14 mouse cellular contexts compared by ENCODE assay signal in genomic region chr10:94620561-94620960, GRCm38 (mm10).
"Had no signal": no experiment of that assay in that cellular context is flagged by ENCODE, and none has a peak within 500 bp of the region (broad histone marks: within the 10 kb centered on the region; RNA-seq: fewer than 3 reads in every experiment).

No protein-coding gene starts in this region.

- H3K27me3 ChIP-seq: neural tube, embryonic 13.5 days had no signal

- H3K4me3 ChIP-seq: layer of hippocampus, adult 2 months; limb, embryonic 12.5 days; liver, embryonic 13.5 days; lung, embryonic 15.5 days; neural tube, embryonic 13.5 days had no signal

- DNase-seq: kidney, adult 18-20 months; kidney, postnatal 10 days; kidney, postnatal 4 days; liver; liver, embryonic 13.5 days; retina, postnatal 1 day; right cerebral cortex, postnatal 4 days; spleen, adult 18-20 months; thymus, postnatal 36 days had no signal

- H3K9ac ChIP-seq: limb, embryonic 12.5 days; liver, embryonic 13.5 days; liver, postnatal 0 days; lung, embryonic 15.5 days; neural tube, embryonic 13.5 days had no signal

- H3K27ac ChIP-seq: layer of hippocampus, adult 2 months; limb, embryonic 12.5 days; liver, embryonic 13.5 days; lung, embryonic 15.5 days had no signal

- H3K4me2 ChIP-seq: limb, embryonic 12.5 days; liver, embryonic 13.5 days; lung, embryonic 15.5 days had no signal

- ATAC-seq: liver, postnatal 0 days had no signal

- H3K4me1 ChIP-seq: liver, embryonic 13.5 days had no signal

- H3K9me3 ChIP-seq: limb, embryonic 12.5 days; liver, embryonic 13.5 days; lung, embryonic 15.5 days; neural tube, embryonic 13.5 days had no signal

- H3K36me3 ChIP-seq: limb, embryonic 12.5 days; liver, embryonic 13.5 days; lung, embryonic 15.5 days; neural tube, embryonic 13.5 days had no signal
